Mouse (Mus musculus) hindbrain, embryonic 16.5 days (tissue): Measurements from ENCODE around the gene Fryl. TPM values are rescaled to one million over a fixed set of nuclear protein-coding genes. Genes with fewer than 3 reads are reported as not detected.
A peak's percentile ranks its signal among the peaks of the same experiment; 100 is the strongest.

Source experiments
- ATAC-seq: fragments of 200-750 bp; cut with Nextera tagmentation; 2 replicates; pipeline ENCODE4 v1.8.0; 2017; ENCODE audit warnings: moderate TSS enrichment, moderate library complexity
- H3K27ac ChIP-seq: fragments of 300-500 bp; sonication (generic); 2 replicates; pipeline ENCODE4 v1.5.1; 2014; ENCODE audit warnings: low read depth, mild to moderate bottlenecking, control low read depth, low read length, moderate library complexity
- H3K27me3 ChIP-seq: fragments of 300-500 bp; sonication (generic); replicated peaks from 2 replicates; pipeline ENCODE4 v1.6.1; 2014; ENCODE audit warnings: low read length; ENCODE audit not compliant: control insufficient read depth, insufficient read depth
- H3K36me3 ChIP-seq: fragments of 300-500 bp; sonication (generic); 2 replicates; pipeline ENCODE4 v1.6.1; 2014; ENCODE audit warnings: mild to moderate bottlenecking, low read length, moderate library complexity, mixed read lengths; ENCODE audit not compliant: control insufficient read depth, insufficient read depth
- H3K4me1 ChIP-seq: fragments of 300-500 bp; sonication (generic); 2 replicates; pipeline ENCODE4 v1.6.1; 2014; ENCODE audit warnings: low read depth, low read length; ENCODE audit not compliant: control insufficient read depth, insufficient read depth
- H3K4me2 ChIP-seq: fragments of 300-500 bp; sonication (generic); 2 replicates; pipeline ENCODE4 v1.6.1; 2014; ENCODE audit warnings: mild to moderate bottlenecking, low read length, control low read depth, moderate library complexity
- H3K4me3 ChIP-seq: fragments of 300-500 bp; sonication (generic); 2 replicates; pipeline ENCODE4 v1.5.1; 2014; ENCODE audit warnings: mild to moderate bottlenecking, low read length, control low read depth, moderate library complexity
- H3K9ac ChIP-seq: fragments of 300-500 bp; sonication (generic); 2 replicates; pipeline ENCODE4 v1.6.1; 2014; ENCODE audit warnings: low read depth, mild to moderate bottlenecking, control low read depth, low read length, moderate library complexity
- H3K9me3 ChIP-seq: fragments of 300-500 bp; sonication (generic); 2 replicates; pipeline ENCODE4 v1.6.1; 2014; ENCODE audit warnings: mild to moderate bottlenecking, low read length, moderate library complexity; ENCODE audit not compliant: control insufficient read depth
- WGBS: fragments of 180-500 bp; shearing (Covaris S2); extraction: QIAGEN DNeasy Blood & Tissue Kit; methylation state at CpG from one replicate; pipeline ENCODE4 v1.1.7; 2014; 5-methylcytosine and 5-hydroxymethylcytosine counted together
- polyA plus RNA-seq: library from polyadenylated mRNA; unstranded; fragments of >200 nt; fragmentation: Nextera tagmentation; extraction: Ambion mirVana; gene quantifications from 2 replicates; pipeline ENCODE4 v1.2.1, GENCODE M21; 2015

The Fryl gene
- polyA plus RNA-seq, 1 experiment from 2014 or later: 29.3 TPM

GRCm38 (mm10) chr5:73133833-73134185, 122.6 kb downstream of the Fryl start:
- peaks cover 4% of the 10 kb centered on the region for H3K4me1 ChIP-seq
- H3K4me3 ChIP-seq: no peak overlapping the region
- no peak overlapping the region for H3K4me2 ChIP-seq
- H3K27me3 ChIP-seq: no peaks in the 10 kb centered on the region
- 0 out of 2 replicates have a peak, but pooled peaks have one; percentile 45 for ATAC-seq
- no peak overlapping the region for H3K9ac ChIP-seq
- no peak overlapping the region for H3K27ac ChIP-seq
- H3K36me3 ChIP-seq: peaks cover 5% of the 10 kb centered on the region; the same call in 1 of the 2 replicates
- WGBS: 42% methylated on average over 5 of the region's 5 CpGs
- no peaks in the 10 kb centered on the region for H3K9me3 ChIP-seq

- 93% methylated on average over 29 of the region's 29 CpGs for WGBS
- Histone ChIP-seq H3K4me1 (peaks cover 4% of the 10 kb centered on the region), H3K4me3 (no peak overlapping the region), H3K9me3 (no peaks in the 10 kb centered on the region), H3K9ac (no peak overlapping the region), H3K36me3 (peaks cover 5% of the 10 kb centered on the region; the same call in 1 of the 2 replicates), H3K4me2 (no peak overlapping the region), H3K27me3 (no peaks in the 10 kb centered on the region), H3K27ac (no peak overlapping the region)
- no peak for ATAC-seq
Measured at GRCm38 (mm10) chr5:73132998-73133832, 123.2 kb downstream of the Fryl start.

DNA sequence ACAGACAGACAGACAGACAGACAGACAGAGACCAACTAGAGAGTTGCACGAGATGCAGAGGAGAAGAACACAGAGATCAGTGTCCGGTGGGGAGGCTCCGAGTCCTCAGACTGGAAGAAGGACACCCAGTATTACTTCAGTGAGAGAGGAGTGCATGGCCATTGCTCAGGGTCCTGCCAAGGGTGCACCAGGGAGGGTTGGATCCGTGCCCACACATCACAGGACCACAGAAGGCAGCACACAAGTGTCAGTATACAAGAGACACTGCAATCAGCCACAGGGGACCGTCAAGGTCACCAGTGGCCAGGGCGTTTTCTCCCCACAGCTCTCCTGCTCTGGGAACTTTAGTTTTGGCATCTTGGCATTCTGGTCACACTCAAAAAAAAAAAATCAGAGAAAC, 125.4 kb downstream of the Fryl start:
- Histone ChIP-seq H3K36me3 (peaks cover 5% of the 10 kb centered on the region; the same call in 1 of the 2 replicates), H3K27ac (no peak overlapping the region), H3K9ac (no peak overlapping the region), H3K4me2 (no peak overlapping the region), H3K4me1 (peaks cover 4% of the 10 kb centered on the region), H3K4me3 (no peak overlapping the region), H3K27me3 (no peaks in the 10 kb centered on the region), H3K9me3 (no peaks in the 10 kb centered on the region)
- ATAC-seq: no peak
- WGBS: 77% methylated on average over 6 of the region's 6 CpGs

DNA sequence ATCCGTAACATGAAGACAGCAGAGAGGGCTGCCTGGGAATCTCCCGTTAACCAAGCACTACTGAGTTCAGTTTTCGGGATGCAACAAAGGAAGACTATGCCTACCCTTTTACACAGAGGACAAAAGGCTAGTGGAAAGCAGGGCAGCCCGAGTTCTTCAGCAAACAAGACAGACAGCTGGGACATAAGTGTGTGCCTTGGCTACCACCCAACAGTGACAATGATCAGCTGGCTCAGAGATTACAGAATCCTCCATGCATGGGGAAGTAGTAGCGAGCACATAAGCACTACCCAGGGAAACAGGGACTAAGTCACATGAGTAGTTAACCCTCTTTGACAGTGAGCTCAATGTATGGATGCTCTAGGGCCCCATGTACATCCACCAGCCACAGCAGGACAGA, 126.5 kb downstream of the Fryl start:
- no peak overlapping the region for H3K9ac ChIP-seq
- no peaks in the 10 kb centered on the region for H3K27me3 ChIP-seq
- no peak overlapping the region for H3K4me2 ChIP-seq
- peak; percentile 81 for ATAC-seq
- no peaks in the 10 kb centered on the region for H3K9me3 ChIP-seq
- no peak overlapping the region for H3K4me3 ChIP-seq
- H3K36me3 ChIP-seq: peaks cover 5% of the 10 kb centered on the region; the same call in 1 of the 2 replicates
- peaks cover 4% of the 10 kb centered on the region for H3K4me1 ChIP-seq
- H3K27ac ChIP-seq: no peak overlapping the region
- WGBS: 24% methylated on average over 5 of the region's 5 CpGs

- Histone ChIP-seq H3K36me3 (peaks cover 14% of the 10 kb centered on the region; the same call in 1 of the 2 replicates), H3K27me3 (no peaks in the 10 kb centered on the region), H3K4me2 (no peak overlapping the region), H3K27ac (no peak overlapping the region), H3K4me3 (no peak overlapping the region), H3K9ac (no peak overlapping the region), H3K4me1 (no peaks in the 10 kb centered on the region), H3K9me3 (no peaks in the 10 kb centered on the region)
- no peak for ATAC-seq
- WGBS: 89% methylated on average over 13 of the region's 13 CpGs
Measured at GRCm38 (mm10) chr5:73119969-73120725, 136.3 kb downstream of the Fryl start.

DNA sequence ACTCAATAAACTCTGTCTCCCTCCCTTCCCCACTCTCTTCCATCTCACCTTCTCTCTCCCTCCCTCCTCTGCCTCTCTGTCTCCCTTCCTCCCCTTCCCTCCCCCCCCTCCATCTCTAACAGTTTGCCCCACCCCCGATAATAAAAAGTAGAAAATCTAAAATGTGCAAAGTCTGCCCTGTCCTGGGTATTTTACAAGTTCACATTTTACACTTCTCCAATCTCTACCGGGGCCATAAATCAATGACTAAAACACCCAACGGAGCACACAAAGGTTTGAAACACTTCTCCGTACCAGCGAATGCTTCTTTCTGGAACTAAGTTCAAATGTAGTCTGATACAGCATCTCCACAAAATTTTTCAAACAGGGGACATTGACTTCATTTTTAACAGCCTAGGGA, 136.9 kb downstream of the Fryl start:
- H3K4me3 ChIP-seq: no peak overlapping the region
- H3K9ac ChIP-seq: no peak overlapping the region
- no peaks in the 10 kb centered on the region for H3K9me3 ChIP-seq
- H3K36me3 ChIP-seq: peaks cover 14% of the 10 kb centered on the region; the same call in 1 of the 2 replicates
- H3K4me1 ChIP-seq: no peaks in the 10 kb centered on the region
- H3K4me2 ChIP-seq: no peak overlapping the region
- no peak overlapping the region for H3K27ac ChIP-seq
- no peak for ATAC-seq
- 85% methylated on average over 5 of the region's 5 CpGs for WGBS
- no peaks in the 10 kb centered on the region for H3K27me3 ChIP-seq

DNA sequence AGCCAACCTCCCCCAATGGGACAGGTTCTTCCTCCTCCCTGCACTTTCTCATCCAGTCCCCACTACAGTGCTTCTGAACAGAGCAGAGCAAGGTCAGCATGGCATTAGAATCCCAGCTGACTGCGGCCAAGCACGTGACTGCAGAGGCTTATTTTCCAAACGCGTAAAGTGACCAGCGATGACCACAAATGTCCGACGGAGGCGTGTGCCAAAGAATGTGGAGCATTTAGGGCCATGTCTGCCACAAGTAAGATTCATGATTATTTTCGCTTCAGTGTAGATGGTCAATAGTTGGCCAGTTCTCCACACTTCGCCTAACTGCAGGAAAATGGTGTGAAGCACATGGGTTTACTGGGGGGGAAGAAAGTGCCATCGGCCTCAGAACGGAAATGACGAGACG, 137.6 kb downstream of the Fryl start:
- H3K4me2 ChIP-seq: no peak overlapping the region
- ATAC-seq: no peak
- H3K4me3 ChIP-seq: no peak overlapping the region
- no peak overlapping the region for H3K27ac ChIP-seq
- H3K4me1 ChIP-seq: no peaks in the 10 kb centered on the region
- 95% methylated on average over 14 of the region's 14 CpGs for WGBS
- H3K9me3 ChIP-seq: no peaks in the 10 kb centered on the region
- no peaks in the 10 kb centered on the region for H3K27me3 ChIP-seq
- H3K9ac ChIP-seq: no peak overlapping the region
- peaks cover 14% of the 10 kb centered on the region; the same call in 1 of the 2 replicates for H3K36me3 ChIP-seq

DNA sequence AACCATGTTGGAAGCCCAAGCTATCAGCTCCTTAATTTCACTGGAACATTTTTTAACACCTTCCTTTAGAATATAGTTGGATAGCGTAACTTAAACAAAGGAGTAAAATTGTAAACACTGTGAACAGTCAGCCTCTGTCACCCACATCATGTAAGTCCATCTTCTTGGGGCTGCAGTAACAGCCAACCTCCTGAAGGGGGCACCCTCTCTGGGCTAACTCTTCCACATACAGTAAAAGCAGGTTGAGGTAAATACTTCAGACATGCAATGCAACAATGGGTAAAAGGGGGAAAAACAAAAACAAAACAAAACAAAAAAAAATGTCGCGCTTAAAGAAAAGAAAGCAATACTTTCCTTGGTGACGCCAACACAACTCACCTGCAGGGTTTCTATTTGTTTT, 141.5 kb downstream of the Fryl start:
- Histone ChIP-seq H3K4me2 (no peak overlapping the region), H3K27me3 (no peaks in the 10 kb centered on the region), H3K27ac (no peak overlapping the region), H3K4me1 (no peaks in the 10 kb centered on the region), H3K4me3 (no peak overlapping the region), H3K9ac (no peak overlapping the region), H3K9me3 (no peaks in the 10 kb centered on the region), H3K36me3 (peaks cover 7% of the 10 kb centered on the region; the same call in 1 of the 2 replicates)
- WGBS: 94% methylated on average over 4 of the region's 4 CpGs
- ATAC-seq: no peak

GRCm38 (mm10) chr5:73112331-73112730, 144.1 kb downstream of the Fryl start:
- 77% methylated on average over 13 of the region's 13 CpGs for WGBS
- no peak overlapping the region for H3K27ac ChIP-seq
- no peak for ATAC-seq
- no peak overlapping the region for H3K4me3 ChIP-seq
- no peak overlapping the region for H3K4me2 ChIP-seq
- H3K9me3 ChIP-seq: no peaks in the 10 kb centered on the region
- no peak overlapping the region for H3K9ac ChIP-seq
- H3K4me1 ChIP-seq: no peaks in the 10 kb centered on the region
- H3K27me3 ChIP-seq: no peaks in the 10 kb centered on the region
- H3K36me3 ChIP-seq: peaks cover 18% of the 10 kb centered on the region
